Mouse (Mus musculus) lung, postnatal 0 days (tissue): ENCODE results near the gene Sncb.

Experiments used
- CTCF ChIP-seq: IDR thresholded peaks from 2 replicates; pipeline ENCODE4 v1.5.1; 2016; ENCODE audit warnings: antibody characterized with exemption, mild to moderate bottlenecking
- EP300 ChIP-seq: IDR thresholded peaks from 2 replicates; pipeline ENCODE4 v1.6.1; 2016; ENCODE audit warnings: antibody characterized with exemption, mild to moderate bottlenecking, control low read depth

- TF ChIP-seq EP300 (no peak), CTCF (no peak)
Observed at GRCm38 (mm10) chr13:54755201-54755830, 11.1 kb downstream of the Sncb start.
